Comparison of ENCODE assay signal across 12 mouse cellular contexts in genomic region chr6:118887032-118887431, GRCm38 (mm10).
"Had no signal": no experiment of that assay in that cellular context is flagged by ENCODE, and none has a peak within 500 bp of the region (broad histone marks: within the 10 kb centered on the region; RNA-seq: fewer than 3 reads in every experiment).

No protein-coding gene starts in this region.

- DNase-seq: gastrocnemius, postnatal 10 days; gastrocnemius, postnatal 25 days; heart, adult 18-20 months; heart, postnatal 10 days; heart, postnatal 4 days; kidney, adult 18-20 months; kidney, adult 8-10 months; kidney, postnatal 10 days; kidney, postnatal 25 days; kidney, postnatal 4 days; liver; liver, embryonic 13.5 days had no signal
